Mouse (Mus musculus) bone marrow, adult 2 months (tissue): Measurements from ENCODE around the gene Lmx1b. TPM values are rescaled to one million over a fixed set of nuclear protein-coding genes. Genes with fewer than 3 reads are reported as not detected.

Experiments
- H3K27ac ChIP-seq: fragments of 200-500 bp; 2 replicates; pipeline ENCODE4 v1.5.1; 2012; ENCODE audit warnings: low read depth, mild to moderate bottlenecking, control low read depth, inconsistent platforms, low read length; ENCODE audit not compliant: control insufficient read depth, poor library complexity, insufficient read depth
- H3K4me1 ChIP-seq: fragments of 200-500 bp; 2 replicates; pipeline ENCODE4 v1.6.1; 2011; ENCODE audit warnings: low read length; ENCODE audit not compliant: control insufficient read depth, insufficient read depth
- H3K4me3 ChIP-seq: fragments of 200-500 bp; replicated peaks from 2 replicates; pipeline ENCODE3; 2011; ENCODE audit warnings: mild to moderate bottlenecking, low read depth, low read length, control low read depth; ENCODE audit not compliant: control insufficient read depth
- CTCF ChIP-seq: fragments of 200-500 bp; IDR thresholded peaks from 2 replicates; pipeline ENCODE4 v1.5.1; 2011; ENCODE audit warnings: low read length, control low read depth; ENCODE audit not compliant: control insufficient read depth, insufficient read depth
- POLR2A ChIP-seq: fragments of 200-500 bp; IDR thresholded peaks from 2 replicates; pipeline ENCODE4 v1.6.1; 2011; ENCODE audit warnings: low read depth, mild to moderate bottlenecking, control low read depth, low read length, borderline replicate concordance; ENCODE audit not compliant: control insufficient read depth
- WGBS: fragments of 180-500 bp; shearing (Covaris S2); methylation state at CpG from one replicate; pipeline ENCODE4 v1.1.7; 2018; 5-methylcytosine and 5-hydroxymethylcytosine counted together
- polyA plus RNA-seq: library from polyadenylated mRNA; stranded (reverse); fragments of >200 nt; gene quantifications from 2 replicates; pipeline ENCODE4 v1.2.4, GENCODE M21; 2011; ENCODE audit warnings: low replicate concordance; ENCODE audit not compliant: missing spikeins, insufficient read depth, insufficient read length

The Lmx1b gene
- polyA plus RNA-seq = not detected in 2 replicates

- WGBS = 7% methylated on average over 53 of the region's 53 CpGs
- TF ChIP-seq POLR2A (no peak), CTCF (no peak)
- H3K27ac ChIP-seq = no peak within 1 kb of the TSS; the same call in 1 of the 2 replicates
- no peak within 1 kb of the TSS for H3K4me3 ChIP-seq
- no peaks in the 10 kb centered on the region for H3K4me1 ChIP-seq
These were observed at the start of gene Lmx1b for GRCm38 (mm10) chr2:33640171-33640721. Lmx1b (minus strand) TSS chr2:33640511.

DNA sequence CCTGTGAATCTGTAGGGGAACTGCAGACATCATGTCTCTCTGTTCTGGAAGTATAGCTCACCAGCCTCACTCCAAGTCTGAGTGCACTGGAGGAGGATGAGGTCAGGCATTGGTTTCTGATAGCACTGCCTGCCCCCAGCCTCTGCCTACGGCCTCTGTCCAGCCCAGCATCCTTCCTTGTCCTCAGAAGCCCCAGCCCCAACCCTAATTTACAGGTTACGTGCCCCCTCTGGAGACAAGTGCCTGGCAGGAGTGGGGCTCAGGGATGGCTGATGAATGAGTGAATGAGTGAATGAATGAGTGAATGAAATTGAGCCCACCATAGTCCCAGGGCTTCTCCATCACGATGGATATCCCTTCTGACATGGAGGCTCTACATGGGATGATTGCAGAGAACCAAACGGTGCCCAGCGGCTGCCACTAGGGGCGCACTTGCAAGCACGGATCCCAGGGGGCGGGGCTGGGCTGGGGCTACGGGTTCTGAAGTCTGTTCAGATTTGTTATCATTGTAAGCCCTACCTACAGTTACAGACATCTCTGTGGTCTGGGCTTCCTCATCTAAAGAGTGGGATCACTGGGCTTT lies 49.7 kb upstream of the Lmx1b start:
- 30% methylated on average over 9 of the region's 9 CpGs for WGBS
- TF ChIP-seq POLR2A (no peak), CTCF (peak; percentile 65)
- H3K4me3 ChIP-seq = no peak overlapping the region
- H3K4me1 ChIP-seq = no peaks in the 10 kb centered on the region
- H3K27ac ChIP-seq = no peak overlapping the region

DNA sequence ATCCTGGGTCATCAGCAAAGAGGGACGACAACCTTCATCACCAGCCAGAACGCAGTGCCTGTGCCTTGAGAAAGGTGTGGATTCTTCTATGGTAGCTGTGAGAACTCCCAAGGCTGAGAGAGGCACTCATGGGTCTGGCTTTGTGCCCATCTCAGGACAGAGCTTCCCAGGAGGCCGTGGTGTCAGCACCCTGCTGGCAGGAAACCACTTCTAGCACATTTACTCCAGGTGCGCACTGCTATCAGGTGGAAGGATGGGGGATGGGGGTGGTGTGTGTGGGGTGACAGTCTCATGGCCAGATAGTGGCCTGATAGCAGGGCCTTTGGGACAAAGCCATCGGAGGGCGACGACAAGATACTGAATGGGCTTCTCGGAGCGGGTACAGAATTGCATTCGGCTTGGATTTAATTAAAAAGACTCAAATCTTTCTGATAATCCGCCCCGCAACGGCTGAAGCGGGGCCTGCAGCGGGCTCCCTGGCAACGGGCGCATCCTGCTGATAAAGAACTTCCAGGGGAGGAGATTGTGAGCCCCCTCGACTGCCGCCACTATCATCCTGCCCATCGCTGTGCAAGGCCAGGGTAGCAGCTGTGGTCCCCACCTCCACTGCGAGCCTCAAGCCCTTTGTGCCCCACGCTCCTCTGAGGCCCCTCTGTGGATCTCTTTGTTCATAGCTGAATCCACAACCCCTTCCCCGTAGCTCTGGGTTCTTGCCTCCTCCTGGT lies 49.0 kb upstream of the Lmx1b start:
- 72% methylated on average over 23 of the region's 23 CpGs for WGBS
- H3K4me1 ChIP-seq = no peaks in the 10 kb centered on the region
- TF ChIP-seq POLR2A (no peak), CTCF (no peak)
- no peak overlapping the region for H3K4me3 ChIP-seq
- H3K27ac ChIP-seq = no peak overlapping the region

- Histone ChIP-seq H3K27ac (no peak overlapping the region), H3K4me1 (no peaks in the 10 kb centered on the region), H3K4me3 (no peak overlapping the region)
- WGBS = 73% methylated on average over 4 of the region's 4 CpGs
- TF ChIP-seq CTCF = no peak
- TF ChIP-seq POLR2A = no peak
These were observed 43.3 kb upstream of the Lmx1b start for GRCm38 (mm10) chr2:33683594-33683993.

GRCm38 (mm10) chr2:33683095-33683494 lies 42.8 kb upstream of the Lmx1b start:
- no peaks in the 10 kb centered on the region for H3K4me1 ChIP-seq
- TF ChIP-seq POLR2A (no peak), CTCF (no peak)
- H3K27ac ChIP-seq = no peak overlapping the region
- 53% methylated on average over 6 of the region's 6 CpGs for WGBS
- no peak overlapping the region for H3K4me3 ChIP-seq

DNA sequence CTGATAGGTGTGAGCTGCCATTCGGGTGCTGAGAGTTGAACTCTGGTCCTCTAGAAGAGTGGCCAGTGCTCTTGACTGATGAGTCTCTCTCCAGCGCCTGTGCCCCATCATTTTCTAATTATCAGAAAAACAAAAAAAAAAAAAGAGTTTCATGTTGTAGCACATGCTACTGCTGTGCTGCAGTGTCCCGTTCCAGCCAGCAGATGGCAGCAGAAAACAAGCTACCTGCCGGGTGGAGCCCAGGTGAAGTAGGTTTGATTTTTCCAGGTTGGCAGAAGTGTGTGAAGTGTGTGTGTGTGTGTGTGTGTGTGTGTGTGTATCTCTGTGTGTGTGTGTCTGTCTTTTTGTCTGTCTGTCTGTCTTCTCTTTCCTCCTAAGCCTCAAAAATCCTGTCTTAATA lies 41.9 kb upstream of the Lmx1b start:
- TF ChIP-seq CTCF (peak; percentile 90), POLR2A (no peak)
- WGBS = 13% methylated on average over 4 of the region's 4 CpGs

DNA sequence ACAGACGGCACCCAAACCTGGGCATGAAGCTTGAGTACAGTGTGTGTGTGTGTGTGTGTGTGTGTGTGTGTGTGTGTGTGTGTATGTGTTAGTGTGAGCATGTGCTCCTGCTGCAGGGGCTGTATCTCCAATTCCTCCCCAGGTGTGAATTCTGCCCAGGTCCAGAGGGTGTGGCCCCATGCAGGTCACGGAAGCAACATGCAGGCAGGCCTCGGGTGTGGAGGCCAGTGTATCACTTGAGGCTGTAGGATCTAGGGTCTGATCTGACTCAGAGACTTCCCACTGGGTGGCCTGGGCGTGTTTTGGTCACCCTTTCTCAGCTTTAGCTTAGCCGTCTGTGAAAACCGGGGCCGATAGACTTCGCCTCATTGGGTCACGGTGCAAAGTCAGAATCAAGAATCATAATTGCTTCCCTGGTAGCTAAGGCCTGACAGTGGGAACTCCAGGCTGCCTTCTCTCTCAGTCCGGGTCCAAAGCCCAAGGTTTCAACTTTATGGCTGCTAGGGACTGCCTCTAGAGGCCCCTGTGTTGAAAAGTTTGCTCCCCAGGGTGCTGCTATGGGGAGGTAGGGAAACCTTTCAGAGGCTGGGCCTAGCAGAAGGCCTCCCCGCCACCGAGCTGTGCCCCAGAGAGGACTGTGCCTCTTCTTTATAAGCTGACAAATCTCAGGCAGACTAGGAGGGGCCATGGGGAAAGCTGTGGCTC lies 38.8 kb upstream of the Lmx1b start:
- TF ChIP-seq POLR2A (no peak), CTCF (no peak)
- Histone ChIP-seq H3K27ac (no peak overlapping the region), H3K4me1 (no peaks in the 10 kb centered on the region), H3K4me3 (no peak overlapping the region)
- WGBS = 82% methylated on average over 12 of the region's 12 CpGs

More for the DNA sequence above, 41.9 kb upstream of the Lmx1b start:
- no peak overlapping the region for H3K4me3 ChIP-seq
- H3K4me1 ChIP-seq = no peaks in the 10 kb centered on the region
- no peak overlapping the region for H3K27ac ChIP-seq

GRCm38 (mm10) chr2:33672701-33673472 lies 32.6 kb upstream of the Lmx1b start:
- H3K4me1 ChIP-seq = no peaks in the 10 kb centered on the region
- 75% methylated on average over 10 of the region's 10 CpGs for WGBS
- H3K27ac ChIP-seq = no peak overlapping the region
- no peak for TF ChIP-seq CTCF
- no peak for TF ChIP-seq POLR2A
- no peak overlapping the region for H3K4me3 ChIP-seq
